ENCODE assay signal across 15 mouse cellular contexts in the genomic region with DNA sequence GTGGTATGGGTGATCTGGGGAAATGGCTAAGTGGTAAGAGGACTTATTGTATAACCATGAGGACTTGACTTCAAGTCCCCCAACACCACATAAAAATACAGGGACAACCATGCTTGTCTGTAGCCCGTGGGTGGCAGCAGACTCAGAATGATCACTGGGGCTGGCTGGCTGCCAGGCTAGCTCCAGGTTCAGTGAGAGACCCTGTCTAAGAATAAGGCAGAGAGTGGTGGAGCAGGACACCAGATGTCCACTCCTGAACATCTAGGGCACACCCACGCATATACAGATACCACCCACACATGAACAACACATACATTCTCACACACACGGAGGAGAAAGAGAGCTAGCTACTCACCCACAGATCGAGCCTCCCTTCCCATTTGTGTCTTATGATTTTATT. TPM values are rescaled to one million over a fixed set of nuclear protein-coding genes. Genes with fewer than 3 reads are reported as not detected.
A peak's percentile ranks its signal among the peaks of the same experiment; 100 is the strongest.
DNase-seq lines count a peak whose midpoint lies in the region.
"Had no signal": no experiment of that assay in that cellular context is flagged by ENCODE, and none has a peak within 500 bp of the region (broad histone marks: within the 10 kb centered on the region; RNA-seq: fewer than 3 reads in every experiment).

No protein-coding gene starts in this region.

- peak; percentile 4 to 11 for DNase-seq in cerebellum, postnatal 14 days
- no peak for DNase-seq in cerebellum, adult 9-10 months
- DNase-seq in layer of hippocampus, adult 11-12 months (ENCODE audit: low spot score): peak; percentile 19
- DNase-seq in layer of hippocampus, postnatal 14 days (ENCODE audit: low spot score in 2 of 2): no peak
- peak; percentile 62 for DNase-seq in right cerebral cortex, adult 18-20 months
- DNase-seq in right cerebral cortex, postnatal 4 days: no peak
- DNase-seq in left cerebral cortex, postnatal 4 days: peak; percentile 11
- DNase-seq in ovary, postnatal 36 days (ENCODE audit: low spot score): no peak
- DNase-seq: adrenal gland, adult 2 months; cerebellum, adult 18-20 months; forebrain, postnatal 0 days; heart, postnatal 14 days; liver, embryonic 13.5 days; thymus, adult 2 months had no signal

- intact Hi-C loops in left cerebral cortex, postnatal 4 days (cut with DNase I): no loop called here

RNA-seq across cellular contexts. Expression of a gene that starts 2.6 kb away (rescaled TPM):
- 1 to 10 TPM in 1 of 2 experiments, under 1 TPM in 1; 0.91 to 1.3 TPM for total RNA-seq in layer of hippocampus, postnatal 14 days (2021)
- total RNA-seq in left cerebral cortex, postnatal 4 days (2021): under 1 TPM; 0.36 to 0.56 TPM
- total RNA-seq: CH12.LX had no signal

RNA-seq across cellular contexts. Expression of a gene that starts 47.2 kb away (rescaled TPM):
- under 1 TPM; 0.48 to 0.53 TPM for total RNA-seq in layer of hippocampus, postnatal 14 days (2021)
- total RNA-seq in left cerebral cortex, postnatal 4 days (2021): under 1 TPM; 0.36 to 0.44 TPM
- total RNA-seq: adrenal gland, adult 2 months; CH12.LX had no signal

Comparison
In these comparisons a context has a peak if more than half of its experiments do, and no peak if none do; other contexts are left out.
1. DNase-seq: peak in cerebellum, postnatal 14 days (2 of 2), layer of hippocampus, adult 11-12 months (single experiment), right cerebral cortex, adult 18-20 months (single experiment) and left cerebral cortex, postnatal 4 days (single experiment); none in cerebellum, adult 9-10 months (single experiment), layer of hippocampus, postnatal 14 days (0 of 2), right cerebral cortex, postnatal 4 days (single experiment) and ovary, postnatal 36 days (single experiment).